Mouse (Mus musculus) bone marrow, adult 2 months (tissue): ENCODE data around the gene Prkch.

Experiments
- CTCF ChIP-seq: fragments of 200-500 bp; IDR thresholded peaks from 2 replicates; pipeline ENCODE4 v1.5.1; 2011; ENCODE audit warnings: low read length, control low read depth; ENCODE audit not compliant: control insufficient read depth, insufficient read depth
- POLR2A ChIP-seq: fragments of 200-500 bp; IDR thresholded peaks from 2 replicates; pipeline ENCODE4 v1.6.1; 2011; ENCODE audit warnings: low read depth, mild to moderate bottlenecking, control low read depth, low read length, borderline replicate concordance; ENCODE audit not compliant: control insufficient read depth

GRCm38 (mm10) chr12:73722060-73722459, 137.5 kb downstream of the Prkch start:
- TF ChIP-seq POLR2A (no peak), CTCF (no peak)
